Mouse (Mus musculus) kidney, postnatal 14 days (tissue): ENCODE measurements around the gene Tsc22d3.
A peak's percentile ranks its signal among the peaks of the same experiment; 100 is the strongest.
"Not testable (repeated sequence)": the region's sequence is repeated elsewhere in the genome, so short reads cannot be mapped to it uniquely, and the experiment has no call there.

Experiments used
- DNase-seq: peaks from one replicate; pipeline ENCODE4 v3.0.0; 2022; ENCODE audit warnings: mixed read lengths

The Tsc22d3 gene

DNA sequence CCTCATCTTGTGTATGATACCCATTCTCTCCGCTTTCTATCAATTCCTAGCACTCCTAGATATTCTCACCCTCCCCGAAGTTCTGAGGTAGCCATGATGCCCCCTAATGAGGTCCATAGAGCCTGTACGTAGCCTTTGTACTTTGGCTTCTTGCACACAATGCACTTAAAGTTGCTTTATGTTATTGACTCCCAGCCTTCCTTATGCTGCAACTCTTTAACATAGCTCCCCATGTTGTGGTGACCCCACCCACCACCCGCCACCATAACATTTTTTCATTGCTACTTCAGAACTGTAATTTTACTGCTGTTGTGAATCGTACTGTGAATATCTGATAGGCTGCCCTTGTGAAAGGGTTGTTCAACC, 74.2 kb downstream of the Tsc22d3 start:
- no peak for DNase-seq

DNA sequence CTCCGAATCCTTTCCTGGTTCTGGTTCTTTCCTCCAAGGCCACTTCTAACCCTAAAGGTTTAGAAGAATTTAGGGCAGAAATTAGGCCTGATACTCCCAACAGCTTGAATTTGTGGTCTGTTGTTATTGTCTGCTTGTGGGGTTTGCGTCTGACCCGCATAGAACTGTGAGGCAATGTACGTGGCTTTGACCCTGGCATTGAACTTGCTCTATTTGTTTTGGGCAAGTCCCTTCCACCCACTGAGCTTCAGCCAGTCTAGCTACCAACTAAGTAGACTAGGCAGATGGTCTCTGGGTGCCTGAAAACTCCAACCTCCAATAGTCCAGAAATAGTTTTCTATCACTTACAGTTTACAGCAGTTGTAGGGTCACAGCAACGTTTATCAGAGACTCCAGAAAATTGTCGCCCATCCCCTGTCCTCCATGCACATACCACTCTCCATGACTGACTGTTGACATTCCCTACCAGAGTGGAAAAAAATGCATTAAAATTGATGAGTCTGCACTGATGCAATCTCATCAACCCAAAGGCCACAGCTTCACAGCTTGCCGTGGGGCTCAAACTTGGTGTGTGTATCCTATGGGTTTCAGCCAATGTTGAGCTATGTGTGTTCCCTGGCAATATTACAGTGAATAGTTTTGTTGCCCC, 74.7 kb downstream of the Tsc22d3 start:
- no peak for DNase-seq

DNA sequence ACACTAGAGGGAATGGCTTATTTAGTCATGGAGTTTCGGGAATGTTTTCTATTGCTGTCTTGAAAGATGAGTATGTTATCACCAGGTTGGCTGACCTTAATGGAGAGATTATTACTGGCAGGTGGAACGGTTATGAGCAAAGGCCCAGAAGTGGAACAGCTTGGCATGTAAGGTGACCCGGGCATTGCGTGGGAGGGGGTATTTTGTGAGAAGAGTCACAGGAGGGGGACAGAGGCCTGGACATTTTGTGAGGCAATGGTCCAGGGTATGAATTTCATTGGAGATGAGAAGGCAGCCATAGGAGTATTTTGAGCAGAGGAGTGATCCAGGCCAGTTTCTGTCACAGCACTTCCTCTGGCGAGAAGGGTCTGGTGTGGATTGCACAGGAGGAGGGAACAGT, 76.2 kb downstream of the Tsc22d3 start:
- no peak for DNase-seq

DNA sequence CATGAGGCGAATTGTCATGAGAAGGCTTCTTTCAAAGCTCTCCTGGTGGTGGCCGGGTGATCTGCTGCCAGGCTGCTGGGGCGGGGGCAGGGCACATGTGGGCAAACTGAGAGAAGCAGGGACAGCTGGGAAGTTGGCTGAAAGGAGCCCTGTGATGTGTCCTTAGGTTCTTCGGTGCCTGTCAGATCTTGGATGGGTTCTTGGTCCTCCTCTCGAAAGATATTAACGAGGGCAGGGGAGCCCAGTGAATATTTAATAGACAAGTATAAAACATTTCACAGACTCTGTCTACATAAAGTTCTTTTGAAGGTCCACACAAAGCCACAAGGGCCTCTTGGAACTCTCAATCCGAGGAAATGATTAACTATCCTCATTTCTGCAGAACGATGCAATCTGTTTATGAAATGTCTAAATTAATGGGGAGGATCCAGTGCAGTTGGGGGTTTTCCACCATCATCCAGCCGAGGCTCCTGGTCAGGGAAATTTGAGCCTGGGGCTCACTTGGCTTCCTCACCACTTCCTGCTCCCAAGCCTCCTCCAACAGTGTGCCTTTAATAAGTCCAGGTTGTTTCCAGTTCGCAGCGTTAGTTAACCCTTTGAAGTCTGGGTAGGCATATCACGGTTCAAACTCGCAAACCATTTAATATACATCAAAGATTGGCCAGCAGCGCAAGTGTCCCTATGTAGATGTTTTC, 78.2 kb downstream of the Tsc22d3 start:
- peak; percentile 61 for DNase-seq

DNA sequence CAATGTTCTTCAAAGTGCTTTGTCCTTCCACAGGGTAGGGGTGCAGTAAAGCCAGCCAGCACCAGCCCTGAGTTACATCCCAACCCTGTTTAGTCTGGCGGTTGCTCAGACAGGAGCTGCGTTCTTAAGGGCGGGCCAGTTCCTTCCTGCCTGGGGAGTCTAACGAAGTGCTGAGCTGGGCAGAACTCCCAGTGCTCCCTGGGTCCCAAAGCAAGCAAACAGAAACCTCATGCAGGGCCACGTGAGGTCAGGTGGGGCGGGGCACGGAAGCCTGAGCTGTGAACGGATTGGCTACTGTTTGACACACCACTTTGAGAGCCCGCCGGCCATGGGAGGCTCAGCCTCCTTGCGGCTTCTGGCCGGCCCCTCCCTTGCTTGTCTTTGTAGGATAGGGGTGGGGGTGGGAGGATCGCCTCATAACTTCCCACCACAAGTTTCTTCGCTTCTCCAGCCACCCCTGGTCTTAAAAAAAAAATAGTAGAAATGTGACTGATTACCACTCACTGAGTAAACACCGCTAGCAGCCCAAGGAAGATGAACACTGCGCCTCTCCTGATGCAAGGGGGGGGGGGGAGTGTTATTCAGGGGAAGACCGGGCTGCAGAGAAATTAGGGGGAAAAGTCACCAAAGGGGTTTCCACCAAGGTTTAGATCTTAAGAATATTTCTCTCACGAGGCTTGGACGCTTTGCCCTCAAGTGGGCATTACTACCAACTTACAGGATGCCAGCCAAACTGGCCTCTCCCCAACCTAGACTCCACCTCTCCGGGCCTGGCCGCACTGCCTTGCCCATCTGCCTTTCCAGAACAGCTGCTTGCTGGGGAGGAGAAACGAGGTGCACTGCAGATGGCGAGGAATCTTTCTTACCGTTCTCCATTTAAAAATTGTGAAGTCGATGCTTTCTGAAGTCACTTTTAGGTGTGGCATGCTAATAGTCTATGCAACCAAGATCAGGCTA, 80.0 kb downstream of the Tsc22d3 start:
- DNase-seq = peak; percentile 96

DNA sequence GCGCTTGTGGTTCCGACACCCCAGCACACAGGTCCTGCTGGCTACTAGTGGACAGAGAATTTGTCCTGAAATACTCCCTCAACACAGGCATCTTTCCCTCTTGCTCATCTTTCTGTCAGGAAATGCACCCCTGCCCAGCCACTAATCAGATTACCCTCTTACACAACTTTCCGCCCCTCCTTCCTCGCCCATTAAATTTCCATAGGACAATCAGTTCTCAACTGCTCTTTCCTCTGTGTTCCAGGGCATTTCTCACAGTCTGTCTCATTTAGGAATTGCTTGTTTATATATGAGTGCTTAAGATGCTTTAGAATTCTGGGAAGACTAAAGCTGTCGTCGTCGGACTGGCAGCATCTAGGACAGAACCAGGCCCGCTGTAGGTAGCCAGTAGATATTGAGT, 82.1 kb downstream of the Tsc22d3 start:
- no peak for DNase-seq

DNA sequence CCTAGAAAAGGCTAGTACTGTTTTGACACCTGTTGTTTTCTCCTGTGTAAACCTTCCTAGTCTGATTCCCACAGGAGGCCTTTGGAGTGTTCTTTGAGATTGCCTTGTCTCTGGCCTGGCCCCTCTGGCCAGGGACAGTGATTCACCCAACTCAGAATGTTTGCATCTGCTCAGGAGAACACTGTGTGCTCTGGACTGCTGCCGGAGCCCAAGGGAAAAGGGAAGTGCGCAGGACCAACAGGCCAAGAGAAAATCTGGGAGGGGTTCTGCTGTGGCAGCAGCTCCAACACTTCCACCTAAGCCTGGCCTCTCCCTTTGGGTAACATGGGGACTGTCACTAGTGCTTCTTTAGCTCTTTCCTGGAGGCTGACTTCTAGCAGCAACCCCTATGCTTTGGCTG, 87.1 kb downstream of the Tsc22d3 start:
- DNase-seq = no peak

DNA sequence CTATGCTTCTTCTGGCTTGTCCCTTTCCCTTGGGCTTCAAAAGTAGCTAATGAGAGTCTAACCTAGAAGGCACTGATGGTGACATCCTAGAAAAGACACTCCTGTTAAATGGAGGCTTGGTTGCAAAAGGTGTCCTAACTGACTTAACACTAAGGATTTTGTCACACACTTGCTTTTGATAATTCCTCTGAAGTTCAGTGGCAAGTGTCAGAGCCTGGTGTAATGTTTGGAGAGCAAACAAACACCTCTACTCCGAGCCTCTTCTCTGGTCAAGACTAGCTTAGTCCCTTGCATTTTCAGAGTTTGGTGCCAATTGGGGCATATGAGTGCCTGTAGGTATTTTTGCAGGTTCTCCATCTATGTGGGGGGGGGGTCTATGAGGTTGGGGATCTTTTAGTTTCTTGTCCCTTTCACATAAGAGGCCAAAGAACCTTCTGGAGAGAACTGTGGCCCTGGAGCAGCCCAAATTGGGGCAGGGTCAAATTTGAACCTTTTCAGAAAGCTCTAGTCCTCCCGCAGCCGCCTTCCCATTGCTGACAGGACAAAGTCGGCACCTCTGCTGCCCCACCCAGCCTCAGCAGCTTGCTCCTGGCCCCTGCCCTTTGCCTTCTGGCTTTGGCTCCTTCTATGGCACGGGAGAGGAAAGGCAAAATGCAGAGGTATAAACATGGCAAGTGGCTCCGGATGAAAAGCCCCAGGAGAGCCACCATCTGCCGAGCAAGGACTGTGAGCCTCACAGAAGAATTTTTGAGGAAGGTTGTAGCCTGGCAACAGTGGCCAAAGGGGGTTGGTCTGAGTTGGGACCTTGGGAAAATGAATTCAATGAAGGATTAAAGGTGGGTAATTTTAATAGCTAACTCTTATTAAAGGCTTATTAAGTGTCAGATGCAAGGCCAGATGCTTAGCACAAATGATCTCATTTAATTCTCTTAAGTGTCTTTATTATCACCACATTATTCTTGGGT, 88.5 kb downstream of the Tsc22d3 start:
- DNase-seq = peak; percentile 29

DNA sequence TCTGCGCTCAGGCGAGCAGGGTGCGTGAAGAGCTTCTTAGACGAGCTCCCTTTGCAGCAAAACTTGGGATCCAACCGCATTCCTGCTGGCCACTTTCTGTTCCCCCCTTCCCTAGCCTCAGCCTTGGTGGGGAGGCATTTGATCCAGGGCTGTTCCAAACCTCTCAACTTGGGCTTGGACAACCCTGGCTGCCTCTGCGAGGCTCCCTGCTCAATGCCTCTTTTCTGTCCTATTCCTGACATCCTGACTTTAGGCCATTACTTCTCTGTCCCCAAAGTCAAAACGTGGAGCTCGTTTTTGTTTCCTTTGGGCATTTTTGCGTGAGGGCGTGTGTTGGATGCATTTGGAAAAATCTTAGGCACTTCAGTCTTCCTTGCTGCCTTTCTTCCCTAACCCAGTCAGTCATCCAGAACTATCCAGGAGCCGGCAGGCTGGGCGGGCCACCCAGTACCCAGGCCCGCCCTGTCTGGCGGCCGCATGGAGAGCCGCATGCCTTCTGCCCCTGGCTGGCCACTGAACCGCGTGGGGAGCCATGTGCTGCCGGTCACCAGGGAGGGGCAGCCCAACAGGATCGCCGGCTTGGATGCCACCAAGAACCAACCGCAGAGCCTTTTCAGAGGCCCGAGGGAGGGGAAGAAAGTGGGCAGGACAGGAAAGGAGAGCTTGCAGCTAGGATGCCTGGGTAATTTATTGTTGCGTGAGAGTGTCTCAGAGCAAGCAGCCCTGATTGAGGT, 89.6 kb downstream of the Tsc22d3 start:
- peak; percentile 84 for DNase-seq

DNA sequence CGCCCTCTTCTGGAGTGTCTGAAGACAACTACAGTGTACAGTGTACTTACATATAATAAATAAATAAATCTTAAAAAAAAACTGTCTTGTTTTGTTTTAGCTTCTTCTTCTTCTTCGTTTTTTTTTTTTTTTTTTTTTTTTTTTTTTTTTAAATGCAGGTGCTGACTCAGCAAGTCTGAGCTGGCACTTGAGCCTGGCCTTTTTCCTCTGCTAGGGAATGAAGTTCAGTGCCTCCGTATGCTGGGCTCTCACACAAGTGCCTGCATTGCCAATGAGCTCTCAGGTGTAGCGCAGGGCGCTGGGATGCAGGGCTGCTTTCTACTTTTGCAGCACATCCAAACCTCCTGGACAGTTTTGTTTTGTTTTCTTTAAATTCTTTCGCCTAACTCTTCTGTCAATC, 90.6 kb downstream of the Tsc22d3 start:
- DNase-seq = peak; percentile 41

DNA sequence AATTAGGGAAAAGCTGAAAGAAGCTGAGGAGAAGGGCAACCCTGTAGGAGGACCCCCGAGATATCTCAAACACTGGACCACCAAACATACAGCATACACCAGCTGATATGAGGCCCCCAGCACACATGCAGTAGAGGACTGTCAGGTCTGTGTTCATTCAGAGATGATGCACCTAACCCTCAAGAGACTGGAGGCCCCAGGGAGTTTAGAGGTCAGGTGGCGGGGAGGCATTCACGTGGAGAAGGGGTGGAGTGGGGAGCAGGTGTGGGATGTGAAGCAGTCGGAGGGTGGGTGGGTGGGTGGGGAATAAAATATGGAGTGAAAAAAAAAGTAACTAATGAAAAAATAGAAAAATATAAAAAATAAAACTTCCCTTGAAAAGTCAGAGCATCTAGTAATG, 91.7 kb downstream of the Tsc22d3 start:
- not testable (repeated sequence) for DNase-seq

DNA sequence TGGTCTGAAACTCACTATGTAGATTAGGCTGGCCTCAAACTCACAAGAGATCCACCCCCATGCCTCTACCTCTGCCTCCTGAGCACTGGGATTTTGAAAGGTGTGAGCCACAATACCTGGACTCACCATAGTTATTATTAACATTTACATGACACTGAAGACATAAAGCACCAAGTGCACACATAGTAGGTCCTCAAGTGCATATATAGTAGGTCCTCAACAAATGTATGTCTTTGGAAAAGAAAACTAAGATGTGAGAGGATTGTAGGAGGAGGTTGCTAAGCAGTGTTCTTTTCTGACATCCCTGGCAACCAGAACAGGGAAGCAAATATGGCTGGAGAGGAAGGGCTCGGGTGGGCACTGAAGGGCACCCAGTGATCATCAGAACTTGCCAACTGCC, 93.1 kb downstream of the Tsc22d3 start:
- DNase-seq = no peak

DNA sequence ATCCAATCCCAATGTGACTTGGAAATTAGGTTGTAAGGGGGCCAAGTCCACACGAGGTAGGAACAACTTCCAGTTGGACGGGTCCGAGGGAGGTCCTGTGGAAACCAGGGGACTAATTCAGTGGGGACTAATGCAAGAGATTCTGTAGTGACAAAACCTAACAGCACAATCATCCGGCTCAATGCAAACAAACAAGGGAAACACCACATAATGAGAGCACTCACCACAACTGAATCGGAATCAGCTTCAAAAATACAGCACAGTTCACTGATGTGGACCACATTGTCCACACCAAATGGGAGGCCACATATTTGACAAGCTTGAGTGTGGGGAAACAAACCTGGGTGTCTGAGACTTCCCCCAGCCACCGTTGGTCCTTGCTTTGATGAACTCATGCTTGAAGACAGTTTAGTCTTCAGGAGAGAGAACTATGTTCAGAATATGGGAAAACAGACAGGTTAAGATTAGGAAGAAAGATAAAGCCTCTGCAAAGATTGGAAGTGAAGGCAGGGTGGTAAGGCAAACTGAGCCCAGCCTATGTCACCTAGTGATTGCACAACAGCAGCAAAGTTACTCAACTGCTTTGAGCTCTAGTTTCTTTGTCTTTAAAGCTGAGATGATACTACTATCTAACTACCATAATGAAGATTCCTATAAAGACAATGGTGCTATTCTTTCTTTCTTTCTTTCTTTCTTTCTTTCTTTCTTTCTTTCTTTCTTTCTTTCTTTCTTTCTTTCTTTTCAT, 93.9 kb downstream of the Tsc22d3 start:
- DNase-seq = no peak

DNA sequence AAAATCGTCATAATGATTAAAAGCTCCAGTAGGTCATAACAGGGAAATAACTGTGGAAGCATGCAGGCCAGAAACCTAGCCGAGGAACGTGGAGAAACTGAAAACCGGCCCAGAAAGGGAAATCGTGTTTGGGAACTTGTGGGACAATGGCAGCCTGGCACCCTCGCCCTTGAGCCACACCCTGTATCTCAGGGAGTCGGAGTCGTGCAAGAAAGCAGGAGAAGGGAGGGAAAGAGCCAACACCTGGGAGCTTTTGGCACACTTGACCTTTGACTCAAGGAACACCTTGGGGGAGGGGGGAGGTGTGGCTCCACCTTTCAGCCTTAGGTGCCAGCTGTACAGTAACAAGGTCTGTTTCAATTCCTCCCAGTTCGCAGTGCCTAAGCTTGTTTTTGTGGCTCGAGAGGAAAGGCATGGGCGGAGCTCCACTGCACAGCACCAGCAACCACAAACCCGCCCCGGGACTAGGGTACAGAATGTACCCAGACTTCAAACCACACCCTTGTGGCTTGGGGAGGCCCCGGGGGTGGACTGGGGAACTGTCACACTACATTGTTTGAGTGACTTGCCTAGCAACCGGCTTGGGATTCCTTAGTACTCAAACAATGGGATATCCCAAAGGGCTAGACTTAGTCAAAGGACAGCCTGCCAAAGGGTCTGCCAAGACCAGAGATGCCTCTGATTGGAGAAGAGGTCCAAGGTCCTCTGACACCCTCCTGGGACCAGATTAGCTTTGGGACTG, 94.8 kb downstream of the Tsc22d3 start:
- peak; percentile 79 for DNase-seq

DNA sequence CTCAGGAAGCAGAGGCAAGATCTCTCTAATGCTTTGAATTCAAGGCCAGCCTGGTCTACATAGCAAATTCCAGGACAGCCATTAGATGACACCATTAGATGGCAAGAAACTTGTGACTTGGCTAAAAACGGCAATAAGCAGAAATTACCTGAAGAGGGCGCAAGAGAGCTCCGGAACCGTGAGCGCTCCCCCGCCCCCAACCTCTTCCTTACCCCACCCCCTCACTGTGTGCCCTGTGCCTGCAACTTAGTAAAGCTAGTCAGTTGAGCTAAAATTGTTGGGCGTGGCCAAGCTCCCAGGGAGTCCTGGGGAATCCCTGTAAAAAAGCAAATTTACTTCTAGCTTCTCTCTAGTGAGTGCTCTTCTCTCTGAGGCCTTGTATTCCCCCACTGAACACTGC, 96.6 kb downstream of the Tsc22d3 start:
- peak; percentile 82 for DNase-seq

DNA sequence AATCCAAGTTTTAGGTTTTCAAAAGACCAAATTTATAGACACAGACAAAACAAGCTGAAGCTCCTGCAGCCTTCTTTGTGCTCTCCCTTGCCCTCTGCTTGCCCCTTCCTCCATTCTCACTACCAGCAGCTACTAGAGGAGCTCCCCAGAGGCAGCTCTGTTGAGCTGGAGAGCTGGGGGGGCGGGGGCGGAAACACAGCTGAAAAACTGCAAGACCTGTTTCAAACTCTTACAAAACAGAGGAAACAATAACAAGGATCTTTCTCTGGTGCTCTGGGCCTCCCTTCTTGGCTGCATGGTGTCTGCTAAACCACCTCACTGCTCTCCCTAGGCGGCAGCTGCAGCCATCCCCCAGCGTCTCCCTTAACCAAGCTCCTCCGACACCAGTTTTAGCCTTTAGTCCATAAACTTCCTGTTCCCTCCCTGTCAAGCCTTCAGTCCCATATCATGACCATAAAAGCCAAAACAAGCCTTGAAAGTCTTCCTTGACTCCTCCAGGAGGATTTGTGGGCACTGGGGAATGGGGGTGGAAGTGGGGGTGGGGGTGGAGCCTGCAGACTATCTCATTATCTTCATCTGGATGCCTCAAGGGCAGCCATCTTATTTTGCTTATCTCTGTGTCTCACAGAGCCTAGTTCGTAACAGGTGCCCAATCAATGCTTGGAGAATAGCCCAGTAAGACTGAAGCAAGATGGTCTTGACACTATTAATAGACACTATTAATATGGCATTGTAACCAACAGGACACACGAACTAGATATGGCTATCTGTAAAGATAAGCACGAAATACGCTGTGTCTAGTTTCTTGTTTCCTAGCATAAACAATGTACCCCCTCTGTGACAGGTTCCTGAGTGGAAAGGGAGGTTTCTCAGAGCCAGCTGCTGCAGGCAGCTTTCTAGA, 98.8 kb downstream of the Tsc22d3 start:
- DNase-seq = no peak

DNA sequence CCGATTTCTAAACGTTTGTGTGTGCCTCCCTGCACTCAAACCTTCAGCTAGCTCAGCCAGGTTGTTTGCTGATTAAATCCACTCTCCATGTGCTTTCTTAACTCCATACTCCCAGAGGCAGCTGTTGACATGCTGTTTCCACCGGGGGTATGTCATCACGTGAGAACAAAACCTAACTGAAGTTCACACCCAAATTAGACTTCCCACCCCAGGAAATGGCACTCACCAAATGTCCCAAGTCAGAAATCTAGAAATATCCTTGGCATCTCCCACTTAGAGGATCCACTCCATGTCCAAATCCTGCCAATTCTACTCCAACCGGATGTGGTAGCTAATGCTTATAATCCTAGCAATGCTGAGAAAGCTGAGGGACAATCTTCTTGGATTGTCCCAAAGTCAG, 100.2 kb downstream of the Tsc22d3 start:
- no peak for DNase-seq

DNA sequence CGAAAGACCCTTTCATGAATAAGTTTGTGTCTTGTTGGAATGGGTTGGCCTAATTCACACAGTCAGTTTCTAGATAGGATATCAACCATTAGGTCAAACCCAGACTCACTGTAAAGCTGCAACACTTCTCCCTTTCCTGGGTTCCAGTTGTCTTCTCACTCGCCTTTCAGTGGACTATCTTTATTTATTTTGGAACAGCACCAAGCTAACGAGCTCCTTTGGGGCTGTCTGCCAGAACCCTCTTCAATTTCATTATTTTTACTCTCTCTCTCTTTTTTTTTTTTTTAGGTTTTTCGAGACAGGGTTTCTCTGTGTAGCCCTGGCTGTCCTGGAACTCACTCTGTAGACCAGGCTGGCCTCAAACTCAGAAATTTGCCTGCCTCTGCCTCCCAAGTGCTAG, 102.0 kb downstream of the Tsc22d3 start:
- DNase-seq = not testable (repeated sequence)

DNA sequence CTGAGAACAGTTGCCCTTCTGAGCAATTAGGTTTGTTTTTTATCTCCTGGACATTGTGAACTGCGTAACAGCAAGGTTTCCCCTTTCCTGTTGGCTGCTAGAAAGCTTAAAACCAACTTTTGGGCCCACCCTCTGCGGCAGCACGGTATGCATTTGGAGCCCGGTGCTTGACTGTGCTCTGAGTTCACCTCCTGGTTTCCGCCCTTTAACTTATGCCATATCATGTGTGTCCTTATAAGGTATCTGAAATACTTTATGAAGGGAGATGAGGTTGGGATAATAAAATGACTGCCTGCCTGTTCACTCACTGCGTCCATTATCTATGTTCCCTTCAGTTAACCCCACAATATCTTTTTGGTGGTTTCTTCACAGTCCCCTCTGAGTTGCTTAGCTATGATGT, 106.3 kb downstream of the Tsc22d3 start:
- DNase-seq = no peak
